Mouse (Mus musculus): ENCODE measurements at regions not wholly inside any gene's neighbourhood (a gene's known extent, or its start where the extent isn't known, plus 50 kb on each side); places are given as distances from the start of the nearest gene placed in this dataset.
"Not testable (repeated sequence)": the region's sequence is repeated elsewhere in the genome, so short reads cannot be mapped to it uniquely, and the experiment has no call there.

DNA sequence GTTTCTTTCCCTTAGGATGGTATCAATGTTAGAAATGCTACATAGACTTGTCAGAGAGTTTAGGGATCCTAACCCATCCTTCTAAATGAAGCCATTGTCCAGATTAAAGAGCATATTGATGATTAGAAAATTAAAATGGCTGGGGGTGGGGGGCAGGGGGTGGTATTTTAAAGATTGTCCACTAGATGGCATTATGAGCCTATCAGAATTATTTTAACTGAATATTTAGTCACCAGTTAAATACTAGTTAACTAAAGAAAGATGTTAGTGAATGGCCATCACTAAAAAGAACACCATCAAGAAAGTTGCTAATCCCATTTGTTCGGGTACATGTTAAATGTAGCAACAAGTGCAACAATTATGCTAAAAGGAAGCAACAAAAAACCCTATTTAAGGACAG is 1909.6 kb upstream of the 5930422O12Rik start:
- DNase-seq (ENCODE audit: low read depth): no peak

DNA sequence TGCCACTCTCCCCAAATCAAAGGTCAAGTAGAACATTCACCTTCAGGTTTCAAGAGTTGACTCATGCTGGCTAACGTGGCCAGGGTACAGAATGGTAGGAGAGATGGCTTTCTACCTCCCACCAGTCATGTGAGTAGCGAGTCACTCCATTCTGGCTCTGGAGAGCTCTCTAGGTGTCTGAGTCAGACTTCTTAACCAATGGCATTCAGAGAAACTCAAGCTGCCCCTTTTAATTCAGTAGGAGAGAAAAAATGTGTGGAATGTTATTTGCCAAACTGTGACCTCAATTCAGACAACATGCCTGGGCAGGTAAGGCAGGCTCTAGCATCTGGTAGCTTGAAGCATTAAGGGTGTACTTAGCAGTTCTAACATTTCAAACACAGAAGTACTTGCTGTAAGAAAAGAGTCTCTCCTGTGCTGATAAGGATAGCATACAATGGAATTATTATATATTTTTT is 1907.5 kb upstream of the 5930422O12Rik start:
- DNase-seq (ENCODE audit: low read depth): no peak

DNA sequence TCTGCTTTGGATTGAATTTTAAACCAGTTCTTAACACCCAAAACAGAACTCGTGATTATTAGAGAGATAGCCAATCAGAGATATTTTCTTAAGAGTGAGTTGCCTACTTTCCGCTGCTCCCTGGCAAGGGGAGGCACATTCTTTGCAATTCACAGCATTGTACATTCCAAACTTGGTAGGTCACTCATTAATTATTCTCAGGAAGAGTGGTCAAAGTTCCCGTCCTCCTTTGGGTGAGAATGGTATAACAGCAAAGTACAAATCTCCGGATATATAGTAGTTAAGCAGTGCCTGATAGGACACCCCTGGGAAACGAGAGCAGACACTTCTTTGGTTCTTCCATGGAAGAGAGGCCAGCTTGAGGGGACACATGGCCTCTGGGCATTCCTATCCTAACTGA is 1903.4 kb upstream of the 5930422O12Rik start:
- no peak for DNase-seq (ENCODE audit: low read depth)

DNA sequence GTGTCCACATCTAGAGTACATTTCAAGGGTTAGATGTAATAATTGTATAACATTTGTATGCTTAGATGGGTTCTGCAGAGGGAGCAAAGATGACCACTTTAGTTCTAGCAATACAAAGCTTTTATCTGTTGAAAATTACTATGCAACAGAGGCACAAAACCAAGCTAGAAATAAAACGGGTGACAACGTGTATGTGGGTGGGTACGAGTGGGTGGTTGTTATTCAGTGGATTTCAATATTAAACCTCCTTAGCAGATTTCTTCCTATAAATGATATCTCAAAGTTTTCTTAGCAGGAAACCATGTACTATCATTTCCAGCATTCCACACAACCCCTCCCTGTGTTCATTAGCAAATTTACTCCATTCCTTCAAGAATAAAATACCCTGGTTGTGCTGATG is 1889.3 kb upstream of the 5930422O12Rik start:
- DNase-seq (ENCODE audit: low read depth): no peak

DNA sequence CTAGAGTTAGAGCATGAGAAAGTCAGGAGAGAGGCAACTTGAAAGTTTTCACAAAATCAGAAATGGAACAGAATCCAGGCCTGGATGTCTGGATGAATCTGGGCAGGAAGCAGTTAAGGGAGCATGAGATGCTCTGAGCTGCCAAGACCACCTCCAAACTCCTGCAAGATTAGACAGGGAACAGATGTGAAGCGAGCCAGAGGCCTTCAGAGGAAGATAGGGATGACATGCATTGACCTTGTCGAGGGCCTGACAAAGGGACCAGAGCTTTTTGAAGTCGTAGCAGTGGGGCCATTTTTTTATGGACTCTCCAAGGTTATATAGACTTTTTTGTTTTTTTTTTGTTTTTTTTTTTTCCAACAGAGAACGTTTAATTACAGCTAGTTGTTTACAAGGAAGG is 1886.9 kb upstream of the 5930422O12Rik start:
- DNase-seq (ENCODE audit: low read depth): no peak

DNA sequence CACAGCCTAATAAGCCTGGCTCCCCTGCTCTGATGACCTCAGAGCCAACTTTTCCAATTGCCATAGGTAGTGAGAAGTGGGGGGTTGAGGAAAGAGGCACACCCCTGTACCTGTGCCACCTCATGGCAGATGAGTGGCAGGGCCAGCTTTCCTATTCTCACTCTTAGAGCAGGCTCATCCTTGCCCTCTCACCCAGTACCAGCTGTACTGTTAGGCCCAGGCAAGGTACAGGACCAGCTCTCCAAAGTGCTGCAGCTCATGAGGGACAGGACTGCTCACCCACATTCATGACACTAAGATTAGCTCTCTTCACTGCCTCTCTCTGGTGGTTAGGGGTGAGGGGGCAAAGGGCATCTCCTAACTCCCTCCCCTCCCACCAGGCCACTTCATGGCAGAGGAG is 1854.4 kb upstream of the 5930422O12Rik start:
- no peak for DNase-seq (ENCODE audit: low read depth)

DNA sequence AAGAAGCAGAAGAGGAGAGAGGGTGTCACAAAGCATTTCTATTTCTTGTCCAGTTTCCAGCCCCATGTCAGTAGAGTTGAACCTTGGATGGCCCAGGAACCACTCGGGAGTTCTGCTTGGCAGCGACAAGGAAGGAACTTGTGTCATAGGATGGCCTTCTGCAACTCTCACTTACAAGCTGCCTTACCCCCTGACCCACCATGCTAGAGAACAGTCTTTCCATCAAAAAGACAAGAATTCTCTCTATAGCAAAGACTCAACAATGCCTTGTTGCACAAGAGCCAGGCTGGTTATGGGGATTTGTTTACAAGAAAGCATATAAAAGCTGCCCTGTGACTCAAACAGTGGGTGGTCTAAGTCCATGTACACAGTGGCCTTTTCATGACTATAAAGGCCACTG is 1852.4 kb upstream of the 5930422O12Rik start:
- DNase-seq (ENCODE audit: low read depth): no peak

DNA sequence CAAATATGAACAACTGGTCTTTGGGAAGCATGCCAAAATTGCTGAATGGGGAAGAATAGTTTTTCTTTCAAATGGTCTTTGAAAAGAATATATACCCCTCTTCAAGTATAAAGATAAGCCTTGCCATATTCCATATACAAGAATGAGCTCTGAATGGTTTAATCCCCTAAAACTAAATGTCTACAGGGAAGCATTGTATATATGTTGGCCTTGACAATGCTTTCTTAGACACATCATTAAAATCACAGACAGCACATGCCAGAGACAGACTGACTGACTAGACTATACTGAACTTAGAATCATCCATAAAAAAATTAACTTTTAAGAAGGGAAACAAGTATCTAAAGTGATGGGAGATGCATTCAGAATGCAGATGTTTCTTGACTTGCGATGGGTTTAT is 1843.8 kb upstream of the 5930422O12Rik start:
- no peak for DNase-seq (ENCODE audit: low read depth)

DNA sequence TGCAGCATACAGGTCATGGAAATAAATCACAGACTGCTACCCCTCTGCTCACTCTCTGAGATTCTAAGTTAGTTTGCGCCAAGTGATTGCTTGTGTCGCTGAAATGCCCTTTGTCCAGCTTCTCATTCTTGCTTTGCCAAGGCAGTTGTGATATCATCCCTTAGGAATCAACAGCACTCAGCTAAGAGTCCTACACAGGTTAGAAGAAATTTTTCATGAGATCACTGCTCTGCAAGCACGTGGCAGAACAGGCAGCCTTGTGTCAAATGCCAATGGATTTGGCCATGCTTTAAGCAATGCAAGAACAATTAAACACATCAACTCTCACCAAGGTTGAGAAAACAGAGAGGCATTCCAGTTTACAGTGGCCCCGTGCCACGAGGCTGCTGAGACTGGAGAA is 1829.0 kb upstream of the 5930422O12Rik start:
- DNase-seq (ENCODE audit: low read depth): no peak

DNA sequence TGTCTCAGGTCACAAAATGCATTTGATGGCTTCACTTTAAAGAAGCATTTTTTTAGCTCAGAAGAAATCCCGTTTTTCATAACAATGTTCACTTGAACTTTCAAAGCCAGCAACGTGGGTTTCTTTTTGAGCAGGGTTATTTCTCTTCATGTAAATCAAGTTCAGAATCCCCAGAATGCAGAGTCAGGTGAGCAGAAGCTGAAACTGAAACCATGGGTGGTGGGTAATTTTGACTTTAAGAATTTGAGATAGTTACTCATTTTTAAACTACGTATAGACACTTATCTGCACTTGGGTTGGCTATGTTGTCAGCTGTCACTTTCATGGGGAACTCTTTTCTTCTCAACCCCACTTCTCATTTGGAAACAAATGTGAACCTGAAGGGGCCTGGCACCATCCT is 1827.5 kb upstream of the 5930422O12Rik start:
- no peak for DNase-seq (ENCODE audit: low read depth)

DNA sequence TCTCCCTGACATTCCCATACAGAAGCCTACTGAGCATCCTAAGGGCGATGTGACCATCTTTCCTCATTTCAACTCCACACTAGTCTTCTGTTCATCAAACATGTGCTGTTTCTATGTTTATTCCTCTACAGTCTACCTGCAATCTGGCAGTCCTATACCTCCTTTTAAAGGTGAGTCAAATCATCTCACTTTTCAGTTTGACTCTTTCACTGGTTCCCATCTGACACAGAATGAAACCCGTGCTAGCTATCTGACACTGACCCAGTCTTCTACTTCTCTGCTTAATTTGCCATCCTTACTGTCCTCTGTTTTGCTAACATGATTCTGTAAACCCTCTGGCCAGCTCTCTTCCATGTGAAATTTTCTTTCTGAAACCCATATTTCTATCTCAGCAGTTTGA is 1812.0 kb upstream of the 5930422O12Rik start:
- DNase-seq (ENCODE audit: low read depth): no peak

DNA sequence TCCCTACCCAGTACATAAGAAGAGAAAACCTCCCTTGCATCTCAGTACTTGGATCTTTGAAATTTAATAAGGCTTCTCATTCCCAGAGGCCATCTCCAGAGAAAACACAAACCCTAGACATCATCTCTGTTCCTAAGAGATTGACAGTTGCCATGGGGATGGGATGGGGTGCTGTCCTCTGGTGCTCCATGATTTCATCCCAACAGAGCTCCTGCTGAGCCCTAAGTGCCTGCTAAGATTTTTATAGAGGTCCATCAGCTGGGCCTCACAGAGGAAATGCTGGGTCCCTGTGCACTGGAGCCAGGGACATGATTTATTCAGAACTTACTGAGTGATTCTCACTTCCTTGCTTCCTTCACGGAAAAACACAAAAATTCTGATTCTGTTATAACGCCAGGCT is 1800.8 kb upstream of the 5930422O12Rik start:
- no peak for DNase-seq (ENCODE audit: low read depth)

DNA sequence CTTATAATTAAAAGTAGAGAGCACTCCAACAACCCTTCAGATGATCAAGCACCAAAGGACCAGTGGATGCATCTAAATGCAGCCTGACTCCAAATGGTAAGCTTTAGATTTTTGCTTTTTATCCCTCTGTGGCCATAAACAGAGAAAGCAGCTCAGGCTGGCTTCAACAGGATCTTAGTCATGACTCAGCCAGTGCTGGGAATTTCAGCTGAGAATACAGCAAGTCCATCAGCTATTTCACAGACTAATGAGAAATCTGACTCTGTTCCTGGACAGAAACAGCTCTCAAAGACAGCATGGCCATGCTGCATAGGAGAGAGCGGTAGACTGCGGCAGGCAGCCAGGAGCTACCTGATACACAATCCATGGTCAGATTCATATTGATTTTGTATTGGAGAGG is 1800.4 kb upstream of the 5930422O12Rik start:
- DNase-seq (ENCODE audit: low read depth): no peak

DNA sequence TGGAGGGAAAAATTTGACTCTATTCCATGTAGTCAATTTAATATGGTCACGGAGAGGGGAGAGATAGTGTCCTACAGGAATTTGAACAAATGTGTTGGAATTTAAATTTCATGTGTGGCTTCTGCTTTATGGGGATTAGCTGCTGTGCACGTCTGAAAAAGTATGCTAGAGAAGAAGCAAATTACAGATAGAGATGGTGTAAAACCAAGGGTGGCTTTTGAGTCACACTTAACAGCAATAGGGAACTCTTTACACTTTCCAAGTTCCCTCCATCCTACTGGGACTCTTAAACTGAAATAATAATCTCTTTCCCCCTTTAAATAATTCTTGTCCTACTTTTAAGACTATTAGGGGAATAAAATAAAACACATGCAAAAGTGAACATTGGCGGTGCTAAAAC is 1790.1 kb upstream of the 5930422O12Rik start:
- no peak for DNase-seq (ENCODE audit: low read depth)

DNA sequence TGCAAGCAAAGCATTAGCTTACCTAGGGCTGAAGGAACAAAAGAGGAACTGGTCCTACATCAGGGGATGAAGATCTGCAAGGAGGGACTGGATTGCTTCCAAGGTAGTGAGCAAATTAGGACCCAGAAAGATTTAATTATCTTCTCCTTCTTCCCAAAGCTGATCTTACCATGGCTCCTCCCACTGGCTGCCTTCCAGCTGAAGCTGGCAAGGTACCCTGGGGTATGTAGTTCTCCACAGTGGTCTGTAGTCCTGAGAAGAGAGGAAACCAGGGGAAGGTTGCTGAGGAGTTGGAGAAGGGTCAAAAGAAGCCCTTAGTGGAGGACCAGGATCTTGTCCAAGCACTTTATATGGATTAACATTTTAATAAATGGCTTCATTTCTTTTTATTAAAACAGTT is 1764.8 kb upstream of the 5930422O12Rik start:
- DNase-seq (ENCODE audit: low read depth): no peak

DNA sequence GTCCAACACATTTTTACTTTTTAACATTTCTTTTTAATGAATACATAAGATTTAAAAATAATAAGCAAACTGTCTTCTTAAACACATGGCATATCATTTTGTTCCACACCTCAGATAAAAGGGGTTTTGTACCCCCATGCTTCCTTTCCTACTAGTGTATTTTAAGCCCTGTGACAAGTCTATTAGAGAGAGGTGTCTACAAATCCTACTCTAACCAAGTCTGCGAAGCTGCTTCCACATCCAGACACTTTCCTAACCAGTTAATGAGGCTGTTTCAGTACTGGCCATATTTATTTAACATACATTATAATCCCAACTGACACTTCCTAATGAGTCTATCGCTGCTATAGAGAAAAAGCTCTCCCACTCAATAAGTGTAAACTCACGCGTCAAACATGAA is 1763.0 kb upstream of the 5930422O12Rik start:
- no peak for DNase-seq (ENCODE audit: low read depth)

DNA sequence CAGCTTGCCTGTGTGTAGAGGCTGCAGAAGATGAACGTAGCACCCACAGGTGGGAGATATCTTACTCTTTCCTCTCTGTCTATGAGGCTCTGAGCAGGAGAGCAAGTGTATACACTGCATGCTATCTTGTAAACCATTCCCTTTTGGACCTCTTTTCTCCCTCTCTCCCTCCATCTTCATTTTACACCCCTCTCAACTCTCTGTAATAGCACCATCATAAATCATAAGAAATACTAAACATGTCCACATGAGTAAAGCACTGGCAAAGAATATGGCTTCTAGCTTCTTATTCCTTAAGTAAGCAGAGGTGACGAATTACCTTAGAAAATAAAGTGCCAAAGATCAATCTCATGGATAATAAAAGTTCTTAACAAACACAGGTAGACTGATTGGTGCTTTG is 1724.3 kb upstream of the 5930422O12Rik start:
- DNase-seq (ENCODE audit: low read depth): no peak

DNA sequence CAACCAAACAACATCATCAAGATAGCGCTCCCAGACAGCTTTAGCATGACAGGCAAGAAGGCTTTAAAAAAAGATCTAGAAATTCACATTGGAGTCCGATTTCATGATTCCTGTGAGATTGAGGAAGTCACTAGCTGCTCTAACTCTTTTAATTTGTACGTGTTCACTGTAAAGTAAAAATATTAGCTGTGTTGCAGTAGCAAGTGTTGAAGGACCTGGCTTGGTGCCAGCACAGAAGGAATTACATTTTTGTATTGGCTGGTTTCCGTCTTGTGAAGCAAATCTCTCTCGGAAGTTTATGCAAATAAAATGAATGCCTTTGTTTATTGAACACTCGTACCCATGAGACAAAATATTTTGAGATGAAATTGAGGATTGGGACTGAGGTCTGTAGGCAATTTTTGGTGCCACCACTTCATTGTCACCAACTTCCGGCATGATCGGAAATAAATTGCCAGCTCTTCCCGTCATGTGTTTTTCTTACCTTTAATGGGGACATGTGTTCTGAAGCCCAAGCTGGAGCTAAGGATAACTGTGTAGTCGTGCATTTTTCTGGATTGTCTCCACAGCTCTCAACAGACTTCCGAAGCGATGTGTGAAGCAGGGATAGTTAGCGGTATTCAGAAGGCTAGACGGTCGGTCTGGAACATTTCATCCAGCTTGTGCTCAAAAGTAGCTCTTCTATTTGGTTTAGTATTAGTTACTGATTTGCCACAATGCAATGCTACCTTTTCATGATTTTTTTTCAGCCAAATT is 1715.0 kb upstream of the 5930422O12Rik start:
- DNase-seq (ENCODE audit: low read depth): no peak

DNA sequence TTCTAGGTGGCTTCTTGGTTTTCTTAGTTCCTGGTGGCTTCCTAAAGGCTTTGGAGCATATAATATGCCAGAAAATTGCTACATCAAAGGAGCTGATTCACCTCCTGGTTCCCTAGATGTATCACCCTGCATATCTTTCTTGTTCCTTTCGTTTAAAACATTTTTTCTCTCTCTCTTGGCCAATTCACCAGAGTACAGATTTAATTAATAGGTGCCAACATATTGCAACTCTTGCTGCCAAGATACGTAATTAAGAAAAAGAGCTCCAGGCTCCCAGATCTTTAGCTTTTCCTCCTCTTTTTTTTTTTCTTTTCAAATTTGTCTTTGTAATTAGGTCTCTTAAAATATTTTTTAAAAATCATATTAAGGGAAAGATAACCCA is 1714.4 kb upstream of the 5930422O12Rik start:
- no peak for DNase-seq (ENCODE audit: low read depth)

DNA sequence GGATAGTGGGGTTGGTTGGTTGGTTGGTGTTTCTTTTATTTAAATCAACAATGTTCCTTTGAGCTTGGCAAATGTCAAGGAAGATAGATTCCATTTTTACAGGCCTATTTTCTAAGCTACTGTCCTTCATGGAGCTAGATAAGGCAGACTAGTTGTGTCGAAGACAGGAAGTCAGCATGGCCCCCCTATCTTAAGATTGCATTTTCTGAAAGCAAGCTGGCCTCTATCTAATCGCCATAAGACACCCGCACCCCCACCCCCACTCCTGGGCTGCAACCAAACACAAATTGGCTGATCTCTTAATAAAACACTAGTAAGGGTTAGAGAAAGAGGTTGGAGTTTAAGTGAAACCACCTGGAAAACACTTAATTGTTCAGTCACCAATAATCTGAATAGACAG is 1708.5 kb upstream of the 5930422O12Rik start:
- peak; percentile 71 for DNase-seq (ENCODE audit: low read depth)

DNA sequence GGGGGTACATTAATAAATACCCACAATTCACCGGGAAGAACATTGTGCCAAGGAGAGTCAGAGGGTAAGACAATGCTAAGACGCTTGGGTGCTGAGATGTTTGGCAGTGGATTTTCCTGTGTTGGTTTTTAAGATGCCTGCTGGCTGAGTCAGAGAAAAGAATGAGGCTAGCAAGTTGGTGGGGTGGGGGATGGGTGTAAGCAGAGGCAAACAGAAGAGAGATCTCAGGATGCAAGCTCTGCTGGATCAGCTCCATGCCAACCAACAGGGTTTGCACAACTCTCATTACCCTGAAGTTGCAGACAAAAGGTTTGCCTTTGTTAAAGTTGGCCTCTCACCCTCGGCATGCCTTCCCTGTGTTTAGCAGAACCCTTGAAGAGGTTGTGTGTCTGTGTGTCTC is 1707.9 kb upstream of the 5930422O12Rik start:
- DNase-seq (ENCODE audit: low read depth): no peak

DNA sequence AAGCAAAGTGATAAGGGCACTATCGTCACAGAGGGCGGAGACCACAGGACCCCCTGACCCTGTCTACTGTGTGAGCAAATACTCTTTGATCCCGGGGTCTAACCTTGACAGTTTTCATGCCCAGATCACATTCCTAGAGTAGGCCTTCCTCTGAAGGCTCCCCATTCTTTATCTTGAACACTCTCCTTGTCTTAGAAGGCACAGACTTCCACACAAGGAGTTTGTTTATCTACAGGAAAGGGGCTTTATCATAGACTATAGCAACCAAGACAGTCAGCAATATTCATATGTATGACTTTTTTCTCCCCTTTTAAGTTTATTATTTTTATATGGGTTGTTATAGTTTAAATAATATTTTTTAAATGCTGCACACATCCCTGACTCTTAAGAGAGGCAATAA is 1703.1 kb upstream of the 5930422O12Rik start:
- no peak for DNase-seq (ENCODE audit: low read depth)

DNA sequence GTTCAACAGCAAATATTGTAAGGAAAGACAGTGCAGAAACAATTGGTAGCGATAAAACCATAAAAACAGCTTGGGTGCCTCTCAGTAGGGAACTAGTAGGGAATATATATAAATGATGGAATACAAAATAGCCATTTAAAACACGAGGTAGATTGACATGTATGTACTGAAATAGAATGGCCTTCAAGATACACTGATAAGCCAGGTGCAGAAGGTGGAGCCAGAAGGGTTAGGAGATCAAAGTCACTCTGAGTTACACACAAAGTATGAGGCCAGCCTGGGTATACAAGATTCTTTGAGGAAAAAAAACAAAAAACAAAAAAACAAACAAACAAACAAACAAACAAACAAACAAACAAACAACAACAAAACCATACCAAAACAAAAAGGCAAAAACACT is 1692.9 kb upstream of the 5930422O12Rik start:
- DNase-seq (ENCODE audit: low read depth): no peak

DNA sequence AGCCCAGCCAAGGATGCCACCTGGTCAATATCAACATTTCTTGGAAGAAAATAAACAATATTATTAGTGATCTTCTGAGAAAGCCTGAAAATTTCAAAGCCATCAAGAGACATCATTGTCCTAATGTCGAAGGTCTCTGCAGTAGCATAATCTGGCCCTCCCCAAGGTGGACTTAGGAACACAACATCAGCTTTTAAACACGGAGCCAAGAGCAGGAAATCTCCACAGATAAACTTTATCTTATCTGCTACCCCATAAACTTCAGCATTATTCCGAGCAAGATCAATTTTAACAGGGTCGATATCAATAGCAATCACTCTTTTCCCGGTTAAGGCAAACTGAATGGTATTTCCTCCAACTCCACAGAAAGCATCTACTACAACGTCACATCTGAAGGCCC is 1691.2 kb upstream of the 5930422O12Rik start:
- not testable (repeated sequence) for DNase-seq (ENCODE audit: low read depth)

Measured in c-Kit-positive CD71-positive TER-119-negative erythroid progenitor cells, embryonic 14.5 days (primary cell).